Mouse (Mus musculus) splenic B cell, adult 2 months (primary cell): ENCODE measurements at regions not wholly inside any gene's neighbourhood (a gene's known extent, or its start where the extent isn't known, plus 50 kb on each side); places are given as distances from the start of the nearest gene placed in this dataset.
A peak's percentile ranks its signal among the peaks of the same experiment; 100 is the strongest.

Experiments
- DNase-seq: peaks from one replicate; pipeline ENCODE4 v3.0.0-alpha.2; 2011; ENCODE audit warnings: low read depth, low spot score
- H3K27me3 ChIP-seq: 2 replicates; pipeline ENCODE4 v1.6.1; 2012; ENCODE audit warnings: mild to moderate bottlenecking, low read length, moderate library complexity, mixed read lengths; ENCODE audit not compliant: control insufficient read depth, poor library complexity, insufficient read depth, severe bottlenecking
- H3K36me3 ChIP-seq: 2 replicates; pipeline ENCODE4 v1.6.1; 2012; ENCODE audit warnings: mild to moderate bottlenecking, low read length, moderate library complexity, mixed read lengths; ENCODE audit not compliant: control insufficient read depth, poor library complexity, insufficient read depth, severe bottlenecking

DNA sequence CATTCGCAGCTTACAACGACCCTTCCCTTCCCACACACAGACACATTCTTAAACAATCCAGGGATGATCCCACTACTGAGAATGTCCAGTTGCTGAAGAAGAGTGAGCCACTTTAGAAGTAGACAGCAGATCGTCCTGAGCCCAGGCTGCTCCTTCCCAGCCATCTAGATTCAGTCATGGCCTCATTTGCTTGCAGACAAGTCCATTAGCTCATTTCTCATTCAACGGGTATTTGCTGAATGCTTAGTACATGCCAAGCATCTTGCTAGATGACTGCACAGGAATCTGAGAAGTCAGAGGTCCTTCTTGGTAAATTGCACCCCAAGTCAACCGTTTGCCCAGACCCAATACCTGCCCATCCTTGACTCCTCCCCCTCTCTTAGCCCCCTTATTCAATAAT lies 57.8 kb downstream of the Ier5 start:
- no peaks in the 10 kb centered on the region for H3K27me3 ChIP-seq
- no peaks in the 10 kb centered on the region for H3K36me3 ChIP-seq
- DNase-seq = no peak

DNA sequence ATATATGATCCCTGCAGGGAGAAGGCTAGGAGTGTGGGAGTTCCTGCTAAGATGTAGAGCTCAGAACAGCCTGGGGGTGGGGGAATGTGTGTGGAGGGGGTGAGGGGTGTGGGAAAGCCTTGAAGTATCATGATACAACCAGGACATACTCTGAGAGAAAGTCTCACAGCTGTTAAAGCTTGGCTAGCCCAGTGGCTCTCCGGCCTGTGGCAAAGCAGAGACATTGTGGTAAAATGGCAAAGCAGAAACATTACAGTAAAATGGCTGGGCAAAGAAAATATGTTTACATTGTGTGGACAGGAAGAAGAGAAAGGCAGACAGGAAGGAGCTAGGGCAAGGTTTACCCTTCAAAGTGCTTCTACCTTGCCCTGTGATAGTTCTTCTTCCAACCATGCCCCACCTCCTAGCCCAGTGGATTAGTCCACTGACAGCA lies 58.5 kb downstream of the Ier5 start:
- Histone ChIP-seq H3K36me3 (no peaks in the 10 kb centered on the region), H3K27me3 (no peaks in the 10 kb centered on the region)
- DNase-seq = no peak

- H3K36me3 ChIP-seq = no peaks in the 10 kb centered on the region
- H3K27me3 ChIP-seq = no peaks in the 10 kb centered on the region
- DNase-seq = peak; percentile 85
Measured at GRCm38 (mm10) chr1:155040086-155040726, 59.2 kb downstream of the Ier5 start.

DNA sequence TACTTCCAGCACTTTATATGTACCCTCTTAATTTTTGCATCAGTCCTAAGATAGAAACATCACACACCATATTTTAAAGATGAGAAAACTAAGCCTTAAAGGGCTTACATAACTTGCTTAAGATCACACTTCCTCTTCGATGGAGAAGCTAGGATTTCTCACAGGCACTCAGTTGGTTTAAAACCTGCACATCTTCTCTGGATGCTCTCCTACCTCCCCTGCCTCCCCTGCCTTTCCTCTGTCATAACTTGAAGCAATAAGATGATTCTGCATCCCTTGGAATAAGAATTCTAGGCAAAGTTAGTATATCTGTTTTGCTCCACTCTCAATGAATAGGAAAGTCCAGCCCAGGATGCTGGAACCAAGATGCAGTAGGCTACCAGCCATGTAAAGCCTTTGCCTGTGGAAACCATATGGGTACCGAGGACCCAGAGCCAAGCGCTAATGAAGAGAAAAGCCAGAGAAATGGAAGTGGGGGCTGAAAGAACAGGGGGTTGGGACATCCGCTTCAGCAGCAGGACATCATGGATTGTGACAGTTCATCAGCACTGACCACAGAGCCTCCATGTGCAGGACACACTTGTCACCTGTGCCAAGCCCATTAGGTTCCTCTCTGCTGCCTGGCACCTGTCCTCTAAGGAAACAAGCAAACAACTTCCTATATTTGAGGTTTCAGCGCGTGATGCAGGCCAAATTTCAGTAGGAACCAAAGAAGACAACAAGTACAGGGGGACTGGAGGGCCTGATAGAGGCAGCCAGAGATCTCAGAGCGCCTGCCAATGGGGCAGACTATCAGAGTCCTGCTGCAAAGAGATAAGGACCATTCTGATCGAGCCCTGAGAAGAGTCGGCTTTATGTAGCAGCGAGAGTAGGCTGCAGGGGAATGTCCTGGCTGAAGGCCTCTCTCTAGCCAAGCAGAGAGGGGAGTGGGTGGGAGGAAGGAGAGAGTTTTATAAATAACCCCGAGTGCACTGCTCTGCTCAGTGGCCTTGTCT lies 60.5 kb downstream of the Ier5 start:
- DNase-seq = peak; percentile 77
- H3K27me3 ChIP-seq = no peaks in the 10 kb centered on the region

GRCm38 (mm10) chr1:155037479-155037878 lies 62.0 kb downstream of the Ier5 start:
- H3K27me3 ChIP-seq = no peaks in the 10 kb centered on the region
- no peaks in the 10 kb centered on the region for H3K36me3 ChIP-seq
- DNase-seq = no peak

More for the DNA sequence above, 60.5 kb downstream of the Ier5 start:
- no peaks in the 10 kb centered on the region for H3K36me3 ChIP-seq

DNA sequence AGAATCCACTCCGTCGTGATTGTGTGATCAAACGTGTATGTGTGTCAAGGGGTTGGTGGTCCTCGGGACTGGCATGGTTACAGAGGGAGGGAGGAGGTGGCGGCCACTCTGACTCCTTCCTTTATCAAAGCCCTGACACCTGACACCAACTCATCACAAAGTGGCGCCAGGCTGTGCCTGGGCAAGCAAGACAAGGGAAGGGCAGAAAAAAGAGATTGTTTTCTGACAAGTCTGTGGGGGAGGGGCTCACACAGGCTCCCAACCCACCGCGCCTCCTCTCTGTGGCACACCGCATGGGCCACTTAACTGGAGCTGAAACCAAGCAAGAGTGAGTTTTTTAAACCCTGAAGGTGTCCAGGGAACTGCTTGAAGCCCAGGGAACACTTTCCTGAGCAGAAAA lies 68.5 kb downstream of the Ier5 start:
- Histone ChIP-seq H3K36me3 (no peaks in the 10 kb centered on the region), H3K27me3 (no peaks in the 10 kb centered on the region)
- DNase-seq = no peak

GRCm38 (mm10) chr1:155029195-155029879 lies 70.1 kb downstream of the Ier5 start:
- H3K36me3 ChIP-seq = no peaks in the 10 kb centered on the region
- no peak for DNase-seq
- H3K27me3 ChIP-seq = no peaks in the 10 kb centered on the region

GRCm38 (mm10) chr1:155028735-155029134 lies 70.7 kb downstream of the Ier5 start:
- Histone ChIP-seq H3K36me3 (no peaks in the 10 kb centered on the region), H3K27me3 (no peaks in the 10 kb centered on the region)
- peak; percentile 57 for DNase-seq

DNA sequence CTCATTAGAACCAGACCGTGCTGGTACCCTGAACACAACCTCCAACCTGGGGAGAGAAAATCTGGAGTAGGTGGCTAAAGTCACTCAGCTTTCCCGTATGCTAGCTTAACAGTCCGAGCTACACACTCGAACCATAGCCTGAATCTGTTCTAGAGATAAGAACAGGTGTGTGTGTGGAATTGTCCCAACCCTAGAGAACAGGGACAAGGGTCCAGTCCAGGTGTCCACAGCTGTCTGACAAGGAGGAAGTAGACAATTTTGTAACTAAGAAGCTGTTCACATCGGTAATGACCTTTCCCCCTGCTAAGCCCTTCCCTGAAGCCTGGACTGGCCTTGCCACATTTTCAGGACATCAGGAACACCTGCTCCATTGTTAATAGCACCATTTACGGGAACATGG lies 71.3 kb downstream of the Ier5 start:
- Histone ChIP-seq H3K27me3 (no peaks in the 10 kb centered on the region), H3K36me3 (no peaks in the 10 kb centered on the region)
- no peak for DNase-seq

DNA sequence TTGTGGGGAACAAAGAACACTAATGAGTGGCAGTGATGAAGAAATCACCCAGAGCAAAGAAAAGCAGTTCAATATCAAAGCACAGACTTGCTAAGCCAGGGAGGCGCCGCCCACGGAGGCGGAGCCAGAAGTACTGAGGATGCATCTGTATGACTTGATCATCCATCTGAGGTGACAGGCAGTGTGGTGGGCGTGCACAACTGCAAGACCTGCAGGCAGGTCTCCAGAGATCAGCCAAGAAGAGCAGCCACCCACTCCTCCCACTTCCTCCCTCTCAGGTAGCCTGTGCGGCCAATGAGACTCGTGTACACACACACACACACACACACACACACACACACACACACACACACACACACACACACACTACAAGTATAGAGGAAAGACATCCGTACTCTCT lies 71.9 kb downstream of the Ier5 start:
- no peaks in the 10 kb centered on the region for H3K27me3 ChIP-seq
- DNase-seq = peak; percentile 94
- no peaks in the 10 kb centered on the region for H3K36me3 ChIP-seq

DNA sequence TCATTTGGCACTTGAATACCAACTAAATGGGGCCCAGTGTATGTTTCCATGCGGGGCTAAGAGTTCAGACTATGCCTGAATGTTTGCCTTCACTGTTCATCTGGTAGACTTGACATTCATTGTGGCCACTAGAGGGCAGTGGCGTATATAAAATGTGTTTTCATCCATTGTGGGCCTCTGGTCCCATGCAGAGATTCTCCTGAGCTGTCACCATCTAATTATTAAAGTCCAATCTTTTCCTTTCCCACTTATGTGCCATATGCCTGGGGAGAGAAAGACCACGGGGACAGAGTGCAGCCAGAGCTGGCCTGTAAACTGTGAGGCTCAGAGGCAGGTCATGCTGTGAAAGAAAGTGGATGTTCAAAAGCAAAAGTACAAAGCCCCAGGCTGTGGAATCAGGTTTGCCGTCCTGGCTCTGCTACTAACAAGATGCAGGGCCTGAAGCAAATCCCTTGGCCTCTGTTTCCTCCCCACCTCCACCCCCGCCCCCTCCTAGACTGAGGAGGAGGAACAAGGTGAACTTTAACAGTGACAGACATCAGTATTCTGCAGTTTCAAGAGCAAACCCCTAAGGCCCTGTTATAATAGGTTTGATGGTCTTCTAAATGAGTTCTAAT lies 73.5 kb downstream of the Ier5 start:
- peak; percentile 89 for DNase-seq
- Histone ChIP-seq H3K27me3 (no peaks in the 10 kb centered on the region), H3K36me3 (no peaks in the 10 kb centered on the region)

DNA sequence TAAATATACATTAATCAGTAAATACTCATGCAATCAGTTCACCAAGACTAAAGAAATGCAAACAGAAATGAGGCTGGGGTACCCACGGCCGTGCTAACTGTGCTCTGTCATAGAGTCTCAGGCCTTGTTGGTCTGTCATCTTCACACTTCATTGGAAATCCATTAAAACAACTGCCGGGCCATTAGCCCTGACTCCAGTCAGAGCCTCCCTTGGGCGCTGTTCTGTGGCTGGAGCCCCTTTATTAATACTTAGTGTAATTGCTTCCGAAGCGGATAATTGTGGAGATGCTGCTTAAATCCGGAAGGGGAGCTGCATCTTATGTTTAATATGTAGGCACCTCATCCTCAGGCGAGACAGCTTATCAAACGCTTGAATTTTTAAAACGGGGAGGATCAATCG lies 76.1 kb downstream of the Ier5 start:
- no peak for DNase-seq
- Histone ChIP-seq H3K27me3 (no peaks in the 10 kb centered on the region), H3K36me3 (no peaks in the 10 kb centered on the region)

- H3K36me3 ChIP-seq = no peaks in the 10 kb centered on the region
- H3K27me3 ChIP-seq = no peaks in the 10 kb centered on the region
- DNase-seq = no peak
Measured at GRCm38 (mm10) chr1:155015669-155016068, 83.8 kb downstream of the Ier5 start.

- no peak for DNase-seq
- Histone ChIP-seq H3K36me3 (no peaks in the 10 kb centered on the region), H3K27me3 (no peaks in the 10 kb centered on the region)
Measured at GRCm38 (mm10) chr1:155014944-155015343, 84.5 kb downstream of the Ier5 start.
